Mouse (Mus musculus) liver, postnatal 0 days (tissue): ENCODE data around the gene Txndc12.

Experiments
- CTCF ChIP-seq: sonication (generic); IDR thresholded peaks from 2 replicates; pipeline ENCODE4 v1.5.1; 2016; ENCODE audit warnings: antibody characterized with exemption, low read depth
- EP300 ChIP-seq: IDR thresholded peaks from 2 replicates; pipeline ENCODE4 v1.6.1; 2016; ENCODE audit warnings: antibody characterized with exemption, low read depth, mild to moderate bottlenecking

GRCm38 (mm10) chr4:108904076-108904475 is 69.7 kb downstream of the Txndc12 start:
- TF ChIP-seq CTCF (no peak), EP300 (no peak)
